Mouse (Mus musculus) Patski (cell line): ENCODE measurements around the gene D17Wsu92e. TPM values are rescaled to one million over a fixed set of nuclear protein-coding genes. Genes with fewer than 3 reads are reported as not detected.

Experiments used
- ATAC-seq: fragments of 100-300 bp; one replicate; pipeline ENCODE4 v1.8.0; 2021
- CTCF ChIA-PET: fragments of 350-600 bp; sonication (Branson Sonifier 250); formaldehyde crosslinking; loops from one replicate; lab custom pipeline; 2022; ENCODE audit warnings: inconsistent platforms; lab: Charles Lee
- POLR2A ChIA-PET: fragments of 350-600 bp; sonication (Branson Sonifier 250); formaldehyde crosslinking; loops from one replicate; lab custom pipeline; 2022; ENCODE audit warnings: antibody characterized with exemption, inconsistent platforms; lab: Charles Lee
- DNase-seq: peaks from one replicate; pipeline ENCODE4 v3.0.0-alpha.2; 2011; ENCODE audit warnings: low read depth, low spot score
- H3K27me3 ChIP-seq: fragments of 371-371 bp; one replicate; pipeline ENCODE4 v1.5.1; 2021
- CTCF ChIP-seq: fragments of 100-300 bp; IDR thresholded peaks from one replicate; pipeline ENCODE4 v1.5.1; 2021
- in situ Hi-C: fragments of 300-500 bp; cut with MboI; formaldehyde crosslinking; loops from 3 replicates; pipeline ENCODE4 v1.11.1; 2018; ENCODE audit warnings: low pct_unique_long_range_greater_than_20kb, mixed read lengths
- polyA plus RNA-seq: library from polyadenylated mRNA; unstranded; gene quantifications from one replicate; pipeline ENCODE4 v1.2.3, GENCODE M21; 2021

The D17Wsu92e gene
- polyA plus RNA-seq, 1 experiment from 2014 or later: 105 TPM

DNA sequence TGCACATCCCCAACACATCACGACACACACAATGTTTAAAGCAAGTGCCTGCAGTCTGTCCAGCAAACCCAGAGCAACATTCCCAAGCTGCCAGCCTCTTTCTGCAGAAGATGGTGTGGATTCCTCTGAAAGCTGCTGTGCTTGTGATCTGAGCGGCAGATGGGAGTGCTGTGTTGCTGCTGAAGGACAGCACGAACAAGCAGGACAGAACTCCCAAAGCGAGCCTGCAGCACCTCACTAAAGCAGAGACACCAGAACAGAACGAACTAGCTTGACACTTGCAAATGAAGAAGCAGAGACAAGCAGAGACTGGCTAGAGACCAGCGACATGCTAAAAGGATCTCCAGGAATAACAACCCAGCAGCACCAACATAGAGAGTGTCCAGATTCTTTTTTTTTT lies 48.8 kb downstream of the D17Wsu92e start:
- ATAC-seq: no peak
- CTCF ChIA-PET: interaction anchor here (0.7 kb wide), 1 partner anchor 15 kb away, joined by 3 read pairs; no protein-coding TSS in a partner anchor
- H3K27me3 ChIP-seq: no peaks in the 10 kb centered on the region
- POLR2A ChIA-PET: no interaction called here
- no peak for DNase-seq
- TF ChIP-seq CTCF: no peak
- in situ Hi-C loops: no loop called here

DNA sequence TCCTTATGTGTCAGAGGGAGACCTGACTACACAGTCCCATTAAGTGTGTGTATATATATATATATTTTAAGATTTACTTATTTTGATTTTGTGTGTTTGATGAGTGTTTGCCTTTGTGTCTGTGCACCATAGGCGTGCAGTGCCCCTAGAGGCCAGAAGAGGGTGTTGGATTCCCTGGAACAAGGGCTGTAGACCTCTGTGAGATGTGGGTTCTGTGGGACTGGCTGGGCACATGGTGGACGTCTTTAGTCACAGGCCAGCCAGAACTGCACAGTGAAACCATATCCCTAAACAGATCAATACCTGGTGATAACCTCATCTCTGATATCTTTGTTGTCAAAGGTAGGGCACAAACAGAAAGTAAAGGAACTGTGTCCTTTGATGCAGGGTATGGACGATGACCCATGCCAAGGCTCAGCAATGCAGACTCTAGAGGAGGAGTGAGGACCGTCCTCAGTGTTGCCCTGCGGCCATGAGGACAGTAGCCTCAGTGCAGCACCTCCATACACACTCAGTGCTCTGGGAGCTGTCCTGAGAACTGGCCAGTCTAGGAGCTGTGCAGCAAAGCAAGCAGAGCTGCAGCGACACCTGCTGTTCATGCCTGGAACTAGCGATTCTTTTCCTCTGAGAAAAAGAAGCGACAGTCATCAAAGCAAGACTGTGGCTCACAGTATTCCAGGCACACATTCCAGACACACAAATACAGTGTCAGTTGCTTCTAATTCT lies 51.5 kb downstream of the D17Wsu92e start:
- H3K27me3 ChIP-seq: no peaks in the 10 kb centered on the region
- CTCF ChIA-PET: interaction anchor here (0.8 to 2.2 kb wide), 8 partner anchors 8 to 89 kb away, joined by 3 to 5 read pairs (median 4); no protein-coding TSS in a partner anchor
- in situ Hi-C loops: loop anchor here (10.0 kb wide), 2 partner anchors 124 to 204 kb away; partner anchors contain the start of gene AI413582
- ATAC-seq (no peak), DNase-seq (no peak)
- POLR2A ChIA-PET: no interaction called here
- TF ChIP-seq CTCF: peak; percentile 86

GRCm38 (mm10) chr17:27767543-27767942 lies 52.9 kb downstream of the D17Wsu92e start:
- in situ Hi-C loops: loop anchor here (10.0 kb wide), 2 partner anchors 123 to 203 kb away; partner anchors contain the start of gene AI413582
- DNase-seq (no peak), ATAC-seq (no peak)
- no peak for TF ChIP-seq CTCF
- no peaks in the 10 kb centered on the region for H3K27me3 ChIP-seq
- POLR2A ChIA-PET: no interaction called here
- CTCF ChIA-PET: interaction anchor here (1.1 kb wide), 1 partner anchor 35 kb away, joined by 4 read pairs; no protein-coding TSS in a partner anchor

DNA sequence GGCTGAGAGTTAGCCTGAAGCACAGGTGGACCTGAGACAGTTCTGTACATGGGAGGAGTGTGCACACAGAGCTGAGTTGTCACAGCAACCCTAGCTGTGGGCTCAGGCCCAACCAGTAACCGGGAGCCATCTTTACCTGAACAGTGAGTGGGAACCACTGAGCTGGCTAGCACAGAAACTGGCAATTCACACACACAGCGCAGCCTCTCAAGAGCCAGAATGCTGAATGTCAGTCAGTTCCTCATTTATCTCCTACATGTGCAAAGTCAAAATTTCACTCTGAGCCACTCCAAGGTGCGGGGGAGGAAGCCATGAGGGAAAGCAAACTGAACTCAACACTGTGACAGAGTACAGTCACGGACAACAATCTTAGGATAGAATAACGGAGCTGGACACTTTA lies 53.3 kb downstream of the D17Wsu92e start:
- DNase-seq (no peak), ATAC-seq (no peak)
- TF ChIP-seq CTCF: no peak
- no peaks in the 10 kb centered on the region for H3K27me3 ChIP-seq
- ChIA-PET CTCF (interaction anchor here (1.1 kb wide), 1 partner anchor 35 kb away, joined by 4 read pairs; no protein-coding TSS in a partner anchor), POLR2A (no interaction called here)
- in situ Hi-C loops: loop anchor here (10.0 kb wide), 2 partner anchors 122 to 202 kb away; partner anchors contain the start of gene AI413582

GRCm38 (mm10) chr17:27765066-27765465 lies 55.4 kb downstream of the D17Wsu92e start:
- DNase-seq: no peak
- in situ Hi-C loops: loop anchor here (10.0 kb wide), 2 partner anchors 120 to 200 kb away; partner anchors contain the start of gene AI413582
- POLR2A ChIA-PET: interaction anchor here (0.6 kb wide), 1 partner anchor 625 kb away, joined by 4 read pairs; no protein-coding TSS in a partner anchor
- CTCF ChIA-PET: no interaction called here
- no peaks in the 10 kb centered on the region for H3K27me3 ChIP-seq
- TF ChIP-seq CTCF: no peak
- ATAC-seq: no peak

- DNase-seq (no peak), ATAC-seq (no peak)
- POLR2A ChIA-PET: interaction anchor here (0.6 kb wide), 1 partner anchor 625 kb away, joined by 4 read pairs; no protein-coding TSS in a partner anchor
- CTCF ChIA-PET: no interaction called here
- in situ Hi-C loops: loop anchor here (10.0 kb wide), 2 partner anchors 120 to 200 kb away; partner anchors contain the start of gene AI413582
- no peaks in the 10 kb centered on the region for H3K27me3 ChIP-seq
- TF ChIP-seq CTCF: peak; percentile 62
Measured at GRCm38 (mm10) chr17:27764453-27764852, 56.0 kb downstream of the D17Wsu92e start.

DNA sequence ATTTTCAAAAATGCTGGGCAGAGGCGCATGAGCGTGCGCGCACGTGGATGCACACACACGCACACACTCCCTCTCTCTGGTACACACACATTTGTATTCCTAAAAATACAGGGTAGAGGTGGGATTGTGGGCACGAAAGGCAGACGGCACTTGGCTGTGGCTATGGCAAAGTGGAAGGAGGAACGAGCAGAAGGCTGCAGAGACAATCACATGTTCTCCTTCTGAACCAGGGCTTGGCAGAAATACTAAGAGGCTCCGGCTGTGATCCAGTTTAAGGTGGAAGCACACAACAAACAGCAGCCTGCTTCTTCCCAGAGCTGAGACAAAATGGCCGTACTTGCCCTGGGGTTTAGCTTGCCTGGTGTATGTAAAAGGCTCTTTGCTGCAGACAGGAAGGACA lies 57.6 kb downstream of the D17Wsu92e start:
- ChIA-PET POLR2A (interaction anchor here (0.9 kb wide), 1 partner anchor 156 kb away, joined by 5 read pairs; no protein-coding TSS in a partner anchor), CTCF (no interaction called here)
- H3K27me3 ChIP-seq: no peaks in the 10 kb centered on the region
- in situ Hi-C loops: loop anchor here (10.0 kb wide), 2 partner anchors 118 to 198 kb away; partner anchors contain the start of gene AI413582
- ATAC-seq (no peak), DNase-seq (no peak)
- no peak for TF ChIP-seq CTCF

DNA sequence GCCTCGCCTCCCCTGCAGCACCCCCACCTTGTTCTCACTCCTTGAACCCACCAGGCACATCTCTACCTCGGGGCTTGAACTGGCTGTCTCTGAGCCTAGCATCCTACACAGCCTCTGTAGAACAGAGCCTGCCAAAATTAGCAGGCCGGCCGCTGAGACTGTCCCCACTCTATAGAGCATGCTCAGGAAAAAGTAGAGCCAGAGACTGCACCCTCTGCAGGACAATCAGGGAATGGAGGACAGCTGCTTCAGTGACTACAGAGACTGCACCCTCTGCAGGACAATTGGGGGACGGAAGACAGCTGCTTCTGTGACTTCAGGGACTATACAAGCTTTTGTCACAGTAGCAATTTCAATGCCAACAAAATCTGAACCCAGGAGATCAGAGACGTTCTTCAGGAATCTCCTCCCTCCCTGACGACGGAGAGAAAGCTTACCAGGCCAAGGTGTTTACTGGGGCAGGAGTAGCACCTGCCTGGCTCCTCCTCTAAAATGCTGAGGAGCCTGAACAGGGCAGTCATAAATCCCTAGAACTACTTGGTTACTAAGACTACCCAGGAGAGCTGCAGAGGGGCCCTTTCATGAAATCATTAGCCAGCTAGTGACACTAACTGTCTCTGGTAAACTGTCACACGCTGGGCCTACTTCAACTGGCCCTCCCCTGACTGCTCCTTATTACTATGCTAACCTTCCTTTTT lies 58.7 kb downstream of the D17Wsu92e start:
- peak; percentile 45 for ATAC-seq
- POLR2A ChIA-PET: interaction anchor here (0.9 kb wide), 1 partner anchor 154 kb away, joined by 5 read pairs; no protein-coding TSS in a partner anchor
- in situ Hi-C loops: loop anchor here (10.0 kb wide), 2 partner anchors 117 to 197 kb away; partner anchors contain the start of gene AI413582

DNA sequence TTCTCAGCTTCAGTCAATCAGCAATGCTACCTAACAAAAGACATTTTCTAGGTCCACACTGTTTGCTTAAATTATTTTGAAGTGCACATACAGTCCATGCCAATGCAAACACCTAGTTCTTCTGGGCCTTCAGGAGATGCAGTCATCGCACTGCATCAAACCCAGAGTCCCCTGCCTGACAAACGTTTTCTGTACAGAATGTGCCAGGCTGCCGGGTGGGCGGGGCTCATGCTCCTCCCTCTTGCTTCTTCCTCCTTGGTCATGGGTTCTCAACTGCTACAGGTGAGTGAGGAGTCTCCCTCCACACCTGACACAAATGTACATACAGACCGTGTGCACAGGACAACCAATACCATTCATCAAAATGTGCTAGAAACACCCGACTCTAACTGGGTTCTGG lies 60.3 kb downstream of the D17Wsu92e start:
- ChIA-PET CTCF (interaction anchor here (1.0 to 1.2 kb wide), 2 partner anchors 9 to 55 kb away, joined by 3 to 4 read pairs; no protein-coding TSS in a partner anchor), POLR2A (interaction anchor here (0.6 to 0.7 kb wide), 2 partner anchors 33 to 199 kb away, joined by 3 read pairs; no protein-coding TSS in a partner anchor)
- no peaks in the 10 kb centered on the region for H3K27me3 ChIP-seq
- in situ Hi-C loops: loop anchor here (10.0 kb wide), 2 partner anchors 115 to 195 kb away; partner anchors contain the start of gene AI413582
- no peak for TF ChIP-seq CTCF
- ATAC-seq (no peak), DNase-seq (no peak)

More for the DNA sequence above, 58.7 kb downstream of the D17Wsu92e start:
- H3K27me3 ChIP-seq: no peaks in the 10 kb centered on the region
- TF ChIP-seq CTCF: no peak
- CTCF ChIA-PET: interaction anchor here (1.0 to 1.2 kb wide), 2 partner anchors 12 to 15 kb away, joined by 4 read pairs; no protein-coding TSS in a partner anchor
- no peak for DNase-seq
